Mouse (Mus musculus) liver, embryonic 14.5 days (tissue): ENCODE measurements around the gene Wdr26. TPM values are rescaled to one million over a fixed set of nuclear protein-coding genes. Genes with fewer than 3 reads are reported as not detected.

Experiments
- ATAC-seq: fragments of 200-750 bp; cut with Nextera tagmentation; 2 replicates; pipeline ENCODE4 v1.8.0; 2017; ENCODE audit warnings: moderate number of reproducible peaks, mild to moderate bottlenecking, moderate library complexity; ENCODE audit not compliant: insufficient read depth
- DNase-seq, 3 experiments: peaks; one replicate each; pipeline ENCODE4 v3.0.0-alpha.2; 2012 to 2013; ENCODE audit warnings: low read depth in 3 of 3, low spot score in 3 of 3
- H3K27ac ChIP-seq: fragments of 300-500 bp; sonication (generic); 2 replicates; pipeline ENCODE4 v1.5.1; 2014; ENCODE audit warnings: moderate library complexity, mild to moderate bottlenecking, control low read depth, inconsistent platforms
- H3K27me3 ChIP-seq: fragments of 300-500 bp; sonication (generic); 2 replicates; pipeline ENCODE4 v1.6.1; 2014; ENCODE audit warnings: mild to moderate bottlenecking, low read length, moderate library complexity; ENCODE audit not compliant: control insufficient read depth, insufficient read depth
- H3K36me3 ChIP-seq: fragments of 300-500 bp; sonication (generic); replicated peaks from 2 replicates; pipeline ENCODE4 v1.6.1; 2014; ENCODE audit warnings: low read depth; ENCODE audit not compliant: control insufficient read depth, insufficient read depth
- H3K4me1 ChIP-seq, 2 experiments: fragments of 200-500 bp in 1 of 2; fragments of 300-500 bp in 1 of 2; sonication (generic) in 1 of 2; replicated peaks; 2 replicates each; pipeline ENCODE4 v1.6.1; 2012 to 2014; ENCODE audit warnings: antibody characterized with exemption in 1 of 2, inconsistent platforms in 1 of 2, low read length in 1 of 2; ENCODE audit not compliant: control insufficient read depth in 2 of 2, insufficient read depth in 2 of 2
- H3K4me2 ChIP-seq: fragments of 300-500 bp; sonication (generic); 2 replicates; pipeline ENCODE4 v1.6.1; 2014; ENCODE audit warnings: low read depth, mild to moderate bottlenecking, control low read depth, moderate library complexity
- H3K4me3 ChIP-seq, 2 experiments: fragments of 200-500 bp in 1 of 2; fragments of 300-500 bp in 1 of 2; sonication (generic) in 1 of 2; 2 replicates each; pipeline ENCODE4 v1.5.1; 2012 to 2014; ENCODE audit warnings: low read depth in 2 of 2, low read length in 2 of 2, mild to moderate bottlenecking in 2 of 2, control low read depth in 1 of 2, inconsistent platforms in 1 of 2, moderate library complexity in 1 of 2; ENCODE audit not compliant: insufficient read depth in 1 of 2
- H3K9ac ChIP-seq: fragments of 300-500 bp; sonication (generic); replicated peaks from 2 replicates; pipeline ENCODE4 v1.6.1; 2014; ENCODE audit warnings: mild to moderate bottlenecking, control low read depth, moderate library complexity
- H3K9me3 ChIP-seq: fragments of 300-500 bp; sonication (generic); 2 replicates; pipeline ENCODE4 v1.6.1; 2016; ENCODE audit warnings: low read length, mixed read lengths; ENCODE audit not compliant: control insufficient read depth
- CTCF ChIP-seq: IDR thresholded peaks from 2 replicates; pipeline ENCODE4 v1.5.1; 2016; ENCODE audit warnings: antibody characterized with exemption, low read depth, control low read depth
- EP300 ChIP-seq: IDR thresholded peaks from 2 replicates; pipeline ENCODE4 v1.6.1; 2016; ENCODE audit warnings: antibody characterized with exemption, low read depth
- WGBS: fragments of 180-500 bp; shearing (Covaris S2); extraction: QIAGEN DNeasy Blood & Tissue Kit; methylation state at CpG from one replicate; pipeline ENCODE4 v1.1.7; 2014; ENCODE audit not compliant: insufficient replicate concordance; 5-methylcytosine and 5-hydroxymethylcytosine counted together
- polyA plus RNA-seq, 2 experiments: library from polyadenylated mRNA; depleted of rRNA in 1 of 2; stranded (reverse) in 1 of 2; unstranded in 1 of 2; fragments of >200 nt; fragmentation: Nextera tagmentation in 1 of 2; extraction: Ambion mirVana in 1 of 2; gene quantifications; 2 replicates each; pipeline versions ENCODE4 v1.2.1 to v1.2.3; 2012 to 2014

Gene Wdr26
- polyA plus RNA-seq, 2 experiments: 57.8 to 68.9 TPM

DNA sequence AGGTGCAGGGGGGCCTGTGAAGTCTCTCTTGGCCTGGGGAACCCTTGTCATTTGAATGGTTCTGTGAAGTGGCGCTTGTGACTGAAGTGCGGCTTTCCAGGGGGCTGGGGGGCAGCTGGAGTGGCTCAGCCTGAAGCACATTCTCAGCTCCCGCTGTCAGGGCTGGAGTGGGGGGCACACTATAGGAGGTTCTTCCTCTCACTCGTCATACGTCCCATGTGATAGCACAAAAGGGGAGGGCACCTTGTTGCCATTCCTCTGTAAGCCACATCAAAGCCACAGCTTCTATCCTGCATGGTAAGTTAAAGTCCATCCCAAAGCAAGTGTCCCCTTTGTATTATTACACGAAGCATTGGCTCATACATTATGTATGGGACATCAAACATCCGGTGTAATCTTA lies 19.5 kb upstream of the Wdr26 start:
- H3K9ac ChIP-seq: no peak overlapping the region
- no peaks in the 10 kb centered on the region for H3K36me3 ChIP-seq
- H3K27me3 ChIP-seq: no peaks in the 10 kb centered on the region
- 73% methylated on average over 7 of the region's 7 CpGs for WGBS
- DNase-seq: no peak
- H3K4me1 ChIP-seq: peaks cover 25 to 54% of the 10 kb centered on the region in 2 experiments
- H3K27ac ChIP-seq: peak overlapping the region; percentile 68
- no peak overlapping the region for H3K4me3 ChIP-seq
- H3K4me2 ChIP-seq: peak overlapping the region; percentile 25
- no peak for ATAC-seq
- TF ChIP-seq EP300 (no peak), CTCF (no peak)
- H3K9me3 ChIP-seq: no peaks in the 10 kb centered on the region

DNA sequence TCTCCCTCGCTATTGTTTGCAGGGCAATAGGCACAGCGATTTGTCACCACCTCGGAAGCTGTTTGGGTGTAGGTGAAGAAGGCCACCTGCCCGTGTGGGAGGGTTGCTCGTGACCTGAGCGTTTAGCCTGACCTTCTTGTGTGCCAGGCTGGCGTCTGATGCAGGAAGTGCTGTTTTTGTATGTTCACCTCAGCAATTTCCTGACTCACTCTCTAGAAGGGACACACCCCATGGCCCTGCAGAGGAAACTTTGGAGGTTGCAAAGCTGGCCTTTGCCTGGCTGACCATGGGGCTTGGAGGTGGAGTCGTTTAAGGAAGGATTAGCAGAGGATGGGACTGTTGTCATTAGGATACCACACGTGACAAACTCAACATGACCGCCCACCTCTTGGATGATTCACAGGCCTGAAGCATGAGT lies 18.9 kb upstream of the Wdr26 start:
- DNase-seq (no peak), ATAC-seq (peak; percentile 79)
- Histone ChIP-seq H3K9ac (peak overlapping the region; percentile 46), H3K4me2 (peak overlapping the region; percentile 48), H3K27me3 (no peaks in the 10 kb centered on the region), H3K36me3 (no peaks in the 10 kb centered on the region), H3K4me3 (peak overlapping the region in 1 of 2 experiments; percentile 15; a peak in 1 of 4 replicates), H3K9me3 (no peaks in the 10 kb centered on the region), H3K27ac (peak overlapping the region; percentile 68), H3K4me1 (peaks cover 25 to 54% of the 10 kb centered on the region in 2 experiments)
- 34% methylated on average over 10 of the region's 10 CpGs for WGBS
- TF ChIP-seq CTCF (no peak), EP300 (no peak)

DNA sequence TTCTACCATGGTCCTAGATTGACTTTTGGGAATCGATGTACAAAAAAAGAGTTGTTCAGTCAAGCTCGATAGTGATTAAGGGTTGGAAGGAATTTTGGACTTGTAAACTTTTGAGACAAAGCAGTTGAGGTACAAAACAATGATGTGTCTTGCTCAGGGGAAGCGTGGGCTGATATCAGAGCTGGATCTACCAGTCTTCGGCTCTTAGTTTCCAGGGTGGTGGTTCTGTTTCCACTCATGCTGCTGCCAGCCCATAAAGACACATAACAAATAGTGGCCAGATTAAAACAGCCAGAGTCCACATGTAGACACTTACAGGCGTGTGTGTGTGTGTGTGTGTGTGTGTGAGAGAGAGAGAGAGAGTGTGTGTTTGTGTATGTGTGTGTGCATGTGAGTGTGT lies 17.2 kb upstream of the Wdr26 start:
- DNase-seq: no peak
- Histone ChIP-seq H3K27me3 (no peaks in the 10 kb centered on the region), H3K27ac (no peak overlapping the region), H3K4me2 (no peak overlapping the region), H3K9ac (no peak overlapping the region), H3K4me3 (no peak overlapping the region), H3K4me1 (peaks cover 21 to 51% of the 10 kb centered on the region in 2 experiments), H3K9me3 (no peaks in the 10 kb centered on the region), H3K36me3 (no peaks in the 10 kb centered on the region)
- ATAC-seq: no peak
- 63% methylated on average over 5 of the region's 5 CpGs for WGBS
- TF ChIP-seq EP300: no peak

DNA sequence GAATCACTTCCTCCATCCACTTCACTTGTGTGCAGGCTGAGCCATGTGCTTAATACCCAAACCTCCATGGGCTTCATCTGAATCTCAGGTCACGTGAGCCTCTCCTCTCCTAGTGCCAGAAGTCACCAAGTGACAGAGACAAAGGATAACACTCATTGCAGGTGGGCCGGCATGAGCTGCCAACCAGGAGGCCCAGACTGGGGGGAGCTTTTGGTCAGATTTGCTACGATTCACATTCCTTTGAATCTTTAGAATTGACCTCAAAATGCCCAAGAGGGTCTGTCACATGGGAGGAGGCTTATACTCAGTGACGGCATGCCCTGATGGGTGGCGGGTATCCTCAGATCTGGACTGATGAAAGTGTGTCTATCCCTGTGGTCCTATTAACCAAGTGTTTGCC lies 16.8 kb upstream of the Wdr26 start:
- TF ChIP-seq CTCF: no peak
- TF ChIP-seq EP300: no peak
- Histone ChIP-seq H3K4me1 (peaks cover 19 to 49% of the 10 kb centered on the region in 2 experiments), H3K36me3 (no peaks in the 10 kb centered on the region), H3K27me3 (no peaks in the 10 kb centered on the region), H3K9ac (no peak overlapping the region), H3K4me3 (no peak overlapping the region), H3K4me2 (no peak overlapping the region), H3K9me3 (no peaks in the 10 kb centered on the region), H3K27ac (no peak overlapping the region)
- DNase-seq: no peak
- WGBS: 70% methylated on average over 5 of the region's 5 CpGs
- no peak for ATAC-seq

DNA sequence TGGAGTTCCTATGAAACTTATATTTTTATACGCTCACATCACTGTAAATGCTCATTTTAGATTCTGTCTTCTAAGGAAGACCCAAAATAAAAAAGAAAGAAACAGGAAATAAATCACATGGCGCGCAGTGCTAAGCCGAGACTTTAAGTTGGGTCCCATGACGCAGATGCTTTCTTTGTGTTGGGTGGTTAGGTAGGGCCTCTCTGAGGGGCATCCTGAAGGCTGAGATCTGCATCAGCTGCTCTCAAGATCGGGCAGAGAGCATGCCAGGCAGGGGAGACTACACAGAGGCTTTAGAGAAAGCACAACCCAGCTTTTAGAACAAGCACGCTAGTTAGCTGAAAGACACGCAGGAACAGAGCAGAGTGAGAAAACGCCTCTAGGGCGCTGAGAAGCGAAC lies 16.0 kb upstream of the Wdr26 start:
- H3K9me3 ChIP-seq: no peaks in the 10 kb centered on the region
- no peaks in the 10 kb centered on the region for H3K27me3 ChIP-seq
- ATAC-seq (no peak), DNase-seq (no peak)
- H3K9ac ChIP-seq: no peak overlapping the region
- no peak overlapping the region for H3K4me3 ChIP-seq
- H3K4me1 ChIP-seq: peaks cover 19 to 49% of the 10 kb centered on the region in 2 experiments
- TF ChIP-seq CTCF (no peak), EP300 (no peak)
- H3K4me2 ChIP-seq: no peak overlapping the region
- 81% methylated on average over 11 of the region's 11 CpGs for WGBS
- H3K27ac ChIP-seq: no peak overlapping the region
- no peaks in the 10 kb centered on the region for H3K36me3 ChIP-seq
